Mouse (Mus musculus): ENCODE measurements around the gene Col5a1. TPM values are rescaled to one million over a fixed set of nuclear protein-coding genes. Genes with fewer than 3 reads are reported as not detected.

Gene Col5a1
- total and polyA plus RNA-seq, 2 experiments from 2014 or later: 4.8 to 23.6 TPM

- ATAC-seq (no peak), DNase-seq (no peak)
- Histone ChIP-seq H3K36me3 (ENCODE audit: insufficient read depth) (no peaks in the 10 kb centered on the region), H3K27ac (ENCODE audit: low read depth, low read length) (no peak overlapping the region), H3K9ac (no peak overlapping the region), H3K9me3 (ENCODE audit: low read length) (no peaks in the 10 kb centered on the region), H3K4me3 (ENCODE audit: low read depth, low read length) (no peak overlapping the region), H3K4me2 (ENCODE audit: low read depth) (no peak overlapping the region), H3K4me1 (ENCODE audit: insufficient read depth) (no peaks in the 10 kb centered on the region), H3K27me3 (ENCODE audit: insufficient read depth, low read length) (0 out of 2 replicates have a peak, but pooled peaks cover 6% of the 10 kb centered on the region)
- no peak for TF ChIP-seq CTCF (IDR thresholded peaks at IDR 0.05; ENCODE audit: low read depth)
- WGBS: 95% methylated on average over 12 of the region's 12 CpGs
Observed at GRCm38 (mm10) chr2:27893015-27893414, 6.8 kb downstream of the Col5a1 start.

GRCm38 (mm10) chr2:27894986-27895385, 8.8 kb downstream of the Col5a1 start:
- no peak for ATAC-seq
- H3K27me3 ChIP-seq (ENCODE audit: insufficient read depth, low read length): no peaks in the 10 kb centered on the region
- H3K9ac ChIP-seq: no peak overlapping the region
- 81% methylated on average over 5 of the region's 5 CpGs for WGBS
- H3K4me3 ChIP-seq (ENCODE audit: low read depth, low read length): no peak overlapping the region
- H3K4me1 ChIP-seq (ENCODE audit: insufficient read depth): no peaks in the 10 kb centered on the region
- no peak overlapping the region for H3K4me2 ChIP-seq (ENCODE audit: low read depth)
- H3K9me3 ChIP-seq (ENCODE audit: low read length): no peaks in the 10 kb centered on the region
- no peak for TF ChIP-seq CTCF (IDR thresholded peaks at IDR 0.05; ENCODE audit: low read depth)
- no peak overlapping the region for H3K27ac ChIP-seq (ENCODE audit: low read depth, low read length)
- DNase-seq: no peak
- H3K36me3 ChIP-seq (ENCODE audit: insufficient read depth): no peaks in the 10 kb centered on the region

- Histone ChIP-seq H3K27ac (ENCODE audit: low read depth, low read length) (no peak overlapping the region), H3K4me1 (ENCODE audit: insufficient read depth) (no peaks in the 10 kb centered on the region), H3K27me3 (ENCODE audit: insufficient read depth, low read length) (no peaks in the 10 kb centered on the region), H3K9ac (no peak overlapping the region), H3K9me3 (ENCODE audit: low read length) (no peaks in the 10 kb centered on the region), H3K36me3 (ENCODE audit: insufficient read depth) (no peaks in the 10 kb centered on the region), H3K4me3 (ENCODE audit: low read depth, low read length) (no peak overlapping the region), H3K4me2 (ENCODE audit: low read depth) (no peak overlapping the region)
- TF ChIP-seq CTCF (IDR thresholded peaks at IDR 0.05; ENCODE audit: low read depth): no peak
- WGBS: 81% methylated on average over 4 of the region's 4 CpGs
- ATAC-seq: no peak
- DNase-seq: no peak
Observed at GRCm38 (mm10) chr2:27895648-27896047, 9.4 kb downstream of the Col5a1 start.

- no peak for DNase-seq
- Histone ChIP-seq H3K27ac (ENCODE audit: low read depth, low read length) (no peak overlapping the region), H3K36me3 (ENCODE audit: insufficient read depth) (no peaks in the 10 kb centered on the region), H3K27me3 (ENCODE audit: insufficient read depth, low read length) (no peaks in the 10 kb centered on the region), H3K4me3 (ENCODE audit: low read depth, low read length) (no peak overlapping the region), H3K9me3 (ENCODE audit: low read length) (no peaks in the 10 kb centered on the region), H3K9ac (no peak overlapping the region), H3K4me2 (ENCODE audit: low read depth) (no peak overlapping the region), H3K4me1 (ENCODE audit: insufficient read depth) (no peaks in the 10 kb centered on the region)
- no peak for ATAC-seq
- no peak for TF ChIP-seq CTCF (IDR thresholded peaks at IDR 0.05; ENCODE audit: low read depth)
- WGBS: 70% methylated on average over 6 of the region's 6 CpGs
Observed at GRCm38 (mm10) chr2:27897161-27897560, 10.9 kb downstream of the Col5a1 start.

- Histone ChIP-seq H3K27ac (ENCODE audit: low read depth, low read length) (no peak overlapping the region), H3K4me3 (ENCODE audit: low read depth, low read length) (no peak overlapping the region), H3K9ac (no peak overlapping the region), H3K9me3 (ENCODE audit: low read length) (no peaks in the 10 kb centered on the region), H3K27me3 (ENCODE audit: insufficient read depth, low read length) (no peaks in the 10 kb centered on the region), H3K36me3 (ENCODE audit: insufficient read depth) (no peaks in the 10 kb centered on the region), H3K4me1 (ENCODE audit: insufficient read depth) (no peaks in the 10 kb centered on the region), H3K4me2 (ENCODE audit: low read depth) (no peak overlapping the region)
- DNase-seq: no peak
- no peak for ATAC-seq
- WGBS: 73% methylated on average over 3 of the region's 3 CpGs
- peak; percentile 57 for TF ChIP-seq CTCF (IDR thresholded peaks at IDR 0.05; ENCODE audit: low read depth)
Observed at GRCm38 (mm10) chr2:27899894-27900293, 13.7 kb downstream of the Col5a1 start.

GRCm38 (mm10) chr2:27901076-27901475, 14.9 kb downstream of the Col5a1 start:
- H3K4me2 ChIP-seq (ENCODE audit: low read depth): no peak overlapping the region
- H3K4me1 ChIP-seq (ENCODE audit: insufficient read depth): no peaks in the 10 kb centered on the region
- DNase-seq: no peak
- no peak for TF ChIP-seq CTCF (IDR thresholded peaks at IDR 0.05; ENCODE audit: low read depth)
- H3K27ac ChIP-seq (ENCODE audit: low read depth, low read length): no peak overlapping the region
- H3K27me3 ChIP-seq (ENCODE audit: insufficient read depth, low read length): no peaks in the 10 kb centered on the region
- H3K4me3 ChIP-seq (ENCODE audit: low read depth, low read length): no peak overlapping the region
- H3K9ac ChIP-seq: no peak overlapping the region
- ATAC-seq: no peak
- no peaks in the 10 kb centered on the region for H3K36me3 ChIP-seq (ENCODE audit: insufficient read depth)
- WGBS: 51% methylated on average over 2 of the region's 2 CpGs
- H3K9me3 ChIP-seq (ENCODE audit: low read length): no peaks in the 10 kb centered on the region

- 70% methylated on average over 9 of the region's 9 CpGs for WGBS
- Histone ChIP-seq H3K9me3 (ENCODE audit: low read length) (no peaks in the 10 kb centered on the region), H3K27ac (ENCODE audit: low read depth, low read length) (no peak overlapping the region), H3K4me1 (ENCODE audit: insufficient read depth) (no peaks in the 10 kb centered on the region), H3K27me3 (ENCODE audit: insufficient read depth, low read length) (no peaks in the 10 kb centered on the region), H3K4me3 (ENCODE audit: low read depth, low read length) (no peak overlapping the region), H3K4me2 (ENCODE audit: low read depth) (no peak overlapping the region), H3K36me3 (ENCODE audit: insufficient read depth) (no peaks in the 10 kb centered on the region), H3K9ac (no peak overlapping the region)
- no peak for ATAC-seq
- TF ChIP-seq CTCF (IDR thresholded peaks at IDR 0.05; ENCODE audit: low read depth): no peak
- no peak for DNase-seq
Observed at GRCm38 (mm10) chr2:27901525-27902245, 15.5 kb downstream of the Col5a1 start.
